Mouse (Mus musculus) heart, adult 18-20 months (tissue): ENCODE data around the gene Ccdc96. TPM values are rescaled to one million over a fixed set of nuclear protein-coding genes. Genes with fewer than 3 reads are reported as not detected.
A peak's percentile ranks its signal among the peaks of the same experiment; 100 is the strongest.

ENCODE experiments used
- DNase-seq, 2 experiments: peaks; one replicate each; pipeline ENCODE4 v3.0.0; 2021 to 2022; ENCODE audit warnings: mixed read lengths in 1 of 2
- total RNA-seq, 2 experiments: library from RNA; stranded (reverse); gene quantifications; 2 replicates each; pipeline ENCODE4 v1.2.3; 2021

Gene Ccdc96
- total RNA-seq, 2 experiments from 2014 or later = 0.13 to 0.42 TPM

- no peak for DNase-seq
Observed at GRCm38 (mm10) chr5:36472876-36473655, 11.3 kb upstream of the Ccdc96 start.

DNA sequence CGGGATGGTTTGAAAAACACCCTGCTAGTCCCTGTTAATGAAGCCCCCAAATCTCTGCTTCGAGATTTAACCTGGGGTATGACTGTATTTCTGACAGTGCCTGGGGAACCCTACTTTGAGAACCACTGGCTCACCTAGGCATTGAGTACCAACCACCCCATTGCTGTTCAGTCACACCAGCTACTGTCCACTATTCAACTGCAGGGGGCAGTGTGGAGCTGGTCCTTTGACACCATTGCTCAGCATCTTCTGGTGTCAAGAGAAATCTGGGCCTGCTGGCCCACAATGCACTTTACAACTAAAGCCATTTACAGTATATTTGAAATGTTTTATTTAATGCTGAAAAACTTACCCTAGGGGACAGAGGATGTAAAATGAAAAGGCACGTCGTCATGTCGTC lies 10.1 kb upstream of the Ccdc96 start:
- peak; percentile 56 to 80 for DNase-seq

GRCm38 (mm10) chr5:36477486-36477885 lies 6.9 kb upstream of the Ccdc96 start:
- DNase-seq = no peak

DNA sequence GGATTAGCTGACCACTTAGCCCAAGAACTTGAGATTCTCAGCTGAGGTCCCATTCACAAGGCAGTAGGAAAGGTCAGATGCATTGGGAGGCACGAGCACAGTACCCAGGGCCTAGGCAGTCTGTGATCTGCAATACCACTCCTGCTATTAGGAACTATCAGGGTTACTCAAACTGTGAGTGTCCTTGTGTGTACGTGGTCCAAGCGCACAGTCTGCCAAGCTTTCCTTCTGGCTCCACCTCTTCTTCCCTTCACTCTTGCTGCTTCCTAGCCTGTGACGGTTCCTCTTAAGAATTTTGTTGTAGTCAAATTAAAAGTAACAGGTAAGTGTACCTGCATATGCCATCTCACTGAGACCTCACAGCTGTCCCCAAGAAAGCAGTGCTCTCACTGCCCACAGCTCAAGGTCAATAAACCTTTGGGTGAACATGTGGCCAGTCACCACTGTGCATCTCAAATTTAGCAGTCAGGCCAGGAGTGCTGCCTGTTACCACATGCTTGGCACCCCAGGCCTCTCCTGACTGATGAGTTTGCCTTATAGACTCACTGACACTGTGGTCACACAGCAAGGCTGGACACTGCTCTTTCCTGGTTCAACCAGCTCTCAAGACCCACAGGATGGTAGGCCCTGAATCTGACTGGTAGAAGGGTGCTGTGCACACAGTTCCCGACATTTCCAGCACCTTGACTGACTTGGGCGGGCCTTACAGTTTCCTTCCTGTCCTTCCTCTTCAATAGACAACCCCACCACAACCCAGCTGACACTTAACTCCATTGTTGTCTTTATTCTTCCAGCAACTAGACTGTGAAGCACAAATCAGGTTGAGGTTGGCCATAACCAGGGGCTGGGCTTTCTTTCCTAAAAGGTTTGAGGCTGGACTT lies 5.6 kb upstream of the Ccdc96 start:
- peak in 1 of 2 experiments; percentile 28 for DNase-seq

DNA sequence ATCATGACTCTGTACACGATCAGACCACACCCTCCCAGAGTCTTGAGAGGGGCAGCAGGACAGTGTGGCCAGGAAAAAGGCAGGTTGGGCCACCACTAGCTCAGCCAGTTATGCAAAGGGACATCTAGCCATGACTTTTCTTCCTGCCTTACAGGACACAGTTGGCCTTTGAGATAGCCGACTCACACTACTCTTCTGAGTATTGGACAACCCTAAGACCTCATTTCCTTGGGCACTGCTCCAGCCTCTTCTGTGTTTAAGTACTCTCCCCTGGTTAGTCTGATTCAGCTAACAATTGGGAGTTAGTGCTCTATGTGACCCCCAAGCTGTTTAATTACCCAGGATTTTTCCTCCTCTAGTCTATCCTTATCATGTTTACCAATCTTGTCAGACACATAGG lies 4.7 kb upstream of the Ccdc96 start:
- no peak for DNase-seq

- peak in 1 of 2 experiments; percentile 18 for DNase-seq
Observed at GRCm38 (mm10) chr5:36480398-36480797, 4.0 kb upstream of the Ccdc96 start.

GRCm38 (mm10) chr5:36481114-36481513 lies 3.3 kb upstream of the Ccdc96 start:
- no peak for DNase-seq

DNA sequence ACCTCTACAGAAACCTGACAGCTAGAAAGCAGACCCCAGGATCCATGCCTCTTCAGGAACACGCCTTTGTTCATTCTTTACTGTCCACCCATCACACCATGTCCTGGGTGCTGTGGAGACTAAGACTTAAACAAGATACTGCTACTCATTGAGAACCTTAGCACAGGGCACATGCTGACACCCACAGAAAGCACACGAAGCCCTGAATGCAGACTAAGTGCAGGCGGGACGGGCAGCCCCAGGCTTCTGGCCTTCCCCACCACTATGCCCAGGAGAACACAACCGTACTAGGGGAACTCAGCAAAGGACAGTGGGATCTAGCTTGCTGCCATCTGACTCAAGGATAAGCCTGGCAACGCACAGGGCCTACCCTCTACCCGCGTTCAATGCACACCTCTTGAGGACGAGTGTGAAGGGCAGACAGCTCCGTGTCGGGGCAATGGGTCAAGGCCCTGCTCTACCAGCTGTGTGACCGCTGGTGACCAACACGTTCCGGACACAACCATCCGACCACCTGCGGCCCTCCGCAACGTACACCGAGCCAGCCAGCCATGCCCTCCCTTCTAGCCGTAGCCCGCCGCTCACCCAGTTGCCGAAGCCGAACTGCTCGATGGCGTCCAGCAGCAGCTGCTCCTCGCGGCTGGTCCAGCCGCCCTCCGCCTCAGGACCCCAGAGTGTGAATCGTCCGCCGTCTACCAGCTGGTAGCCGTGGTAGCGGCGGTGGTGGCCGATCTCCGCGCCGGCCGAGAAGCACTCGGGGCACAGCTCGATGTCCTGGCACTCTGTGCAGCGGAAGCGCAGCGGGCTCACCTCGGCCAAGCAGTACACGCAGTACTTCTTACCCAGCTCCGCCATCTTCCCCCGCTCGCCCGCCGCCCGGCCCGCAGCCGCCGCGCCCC lies 936 bp upstream of the Ccdc96 start:
- DNase-seq = peak in 1 of 2 experiments; percentile 59

DNA sequence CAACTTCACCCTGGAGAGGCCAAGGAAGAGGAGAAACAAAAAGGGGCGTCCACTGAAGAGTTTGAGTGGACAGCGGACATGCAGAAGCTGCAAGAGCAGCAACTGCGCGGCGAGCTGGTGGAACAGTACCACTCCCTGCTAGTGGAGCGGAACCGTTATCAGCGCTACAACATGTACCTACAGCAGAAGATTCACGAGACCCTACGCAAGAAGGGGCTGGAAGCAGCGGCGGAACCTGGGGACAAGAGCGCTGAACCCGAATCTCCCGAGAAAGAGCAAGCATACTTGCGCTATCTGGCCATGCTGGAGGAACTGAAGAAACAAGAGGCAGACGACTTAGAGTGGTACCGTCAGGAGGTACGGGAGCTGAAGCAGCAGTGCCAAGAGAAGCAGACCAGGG lies 918 bp downstream of the Ccdc96 start:
- no peak for DNase-seq

DNA sequence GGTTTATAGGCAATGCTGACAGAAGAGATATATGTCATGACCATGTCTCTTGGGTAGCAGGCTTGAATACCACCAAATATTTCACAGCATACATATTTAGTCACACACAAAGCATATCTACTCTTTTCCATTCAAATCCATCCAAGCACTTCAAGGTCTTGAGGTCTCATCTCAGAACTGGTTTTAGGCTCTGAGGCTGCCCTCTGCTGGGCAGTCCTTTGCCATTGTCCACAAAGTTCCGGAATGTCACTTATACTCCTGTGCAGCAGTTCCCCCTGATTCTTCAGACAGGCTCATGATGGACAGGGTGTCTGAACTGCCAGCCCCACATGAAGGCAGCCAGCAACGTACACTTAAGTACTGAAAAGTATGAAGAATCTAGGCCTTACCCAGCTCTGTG lies 4.8 kb downstream of the Ccdc96 start:
- peak; percentile 42 to 59 for DNase-seq

DNA sequence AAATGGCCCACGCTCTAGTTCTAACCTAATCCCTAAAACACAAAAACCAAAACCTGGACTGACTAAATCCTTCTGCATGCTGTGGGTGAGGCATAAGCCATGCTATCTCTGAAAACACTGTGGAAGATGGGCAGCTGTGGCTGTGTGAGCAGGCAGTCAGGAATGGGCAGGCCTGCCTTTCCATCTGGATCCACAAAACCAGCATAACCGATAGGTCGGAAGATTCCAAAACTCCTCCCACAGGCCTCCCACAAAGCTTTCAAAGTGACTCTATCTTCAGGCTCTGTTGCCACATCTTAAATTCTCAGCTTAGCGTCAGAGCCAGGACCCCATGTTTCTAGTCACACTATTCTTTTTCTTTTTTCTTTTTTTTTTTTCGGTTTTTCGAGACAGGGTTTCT lies 9.5 kb downstream of the Ccdc96 start:
- DNase-seq = no peak

GRCm38 (mm10) chr5:36494709-36495108 lies 10.3 kb downstream of the Ccdc96 start:
- DNase-seq = no peak

DNA sequence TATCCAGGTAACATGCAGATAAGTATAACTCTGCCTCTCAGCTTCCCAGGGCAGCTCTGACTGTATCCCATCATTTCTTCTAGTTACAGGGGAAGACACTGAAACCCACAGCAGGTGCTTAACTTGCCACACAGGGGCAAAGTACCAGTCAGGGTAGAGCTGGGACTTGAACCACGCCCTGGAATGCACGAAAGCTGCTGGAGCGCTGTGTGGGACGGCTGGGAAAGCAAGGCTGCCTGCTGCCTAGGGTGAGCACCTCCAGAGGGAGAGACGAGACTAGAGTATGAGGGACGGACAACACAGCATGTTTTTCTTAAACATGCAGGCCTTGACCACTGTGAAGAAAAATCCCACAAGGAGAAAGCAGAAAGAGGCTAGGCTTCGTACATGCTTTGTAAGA lies 20.8 kb downstream of the Ccdc96 start:
- DNase-seq = no peak

DNA sequence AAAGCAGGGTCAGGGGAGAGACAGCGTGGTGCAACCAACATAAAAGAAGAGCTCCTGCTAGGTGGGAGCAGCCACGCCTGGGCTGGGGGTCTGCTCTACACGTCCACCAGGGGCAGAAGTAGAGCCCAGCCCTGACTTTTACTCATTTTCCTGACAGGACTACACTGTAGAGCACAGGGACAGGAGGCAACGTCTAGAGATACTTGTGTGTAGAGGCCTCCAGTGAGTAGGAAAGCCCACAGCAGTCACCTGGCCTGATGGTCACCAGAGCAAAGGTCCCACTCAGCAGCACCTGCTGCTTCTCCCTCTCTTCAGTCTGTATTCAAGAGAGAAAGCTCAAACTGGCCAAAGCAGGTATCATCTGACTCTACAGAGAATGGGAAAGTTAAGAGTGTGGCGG lies 21.3 kb downstream of the Ccdc96 start:
- DNase-seq = no peak

DNA sequence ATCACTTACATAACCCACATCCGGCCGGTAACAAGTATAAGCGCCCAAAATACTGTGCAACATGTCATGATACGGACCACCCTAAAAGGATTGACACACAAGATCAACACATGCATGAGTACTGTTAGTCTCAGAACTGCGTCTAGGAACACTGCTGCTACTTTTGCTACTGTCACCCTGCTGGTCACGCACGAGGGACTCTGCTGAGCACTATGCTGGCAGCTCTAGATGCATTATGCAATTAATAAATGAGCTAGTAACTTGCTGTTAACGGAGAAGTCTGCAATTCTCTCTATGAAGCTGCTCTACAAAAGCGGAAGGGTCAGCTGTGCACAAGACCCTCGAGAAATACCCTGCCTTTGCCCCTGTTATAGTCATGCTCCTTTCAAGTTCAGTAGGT lies 24.0 kb downstream of the Ccdc96 start:
- DNase-seq = no peak

DNA sequence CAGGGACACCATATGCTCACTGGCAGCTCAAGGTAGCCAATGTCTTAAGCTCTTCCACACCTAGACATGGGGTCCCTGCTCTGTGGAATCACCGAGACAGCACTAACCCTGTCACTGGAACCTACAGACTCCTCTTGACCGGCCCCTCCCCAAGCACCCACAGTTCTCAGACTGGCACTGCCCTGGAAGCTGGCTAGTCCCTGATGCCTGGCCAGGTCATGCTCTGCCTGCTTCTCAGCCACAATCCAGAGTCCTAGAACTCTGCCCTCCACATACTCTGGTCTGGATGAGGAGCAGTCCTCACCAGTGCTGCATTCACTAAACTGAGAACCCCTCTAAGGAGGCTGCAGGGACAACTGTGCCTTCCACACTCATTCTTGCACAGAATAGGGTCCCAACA lies 26.6 kb downstream of the Ccdc96 start:
- DNase-seq = no peak

GRCm38 (mm10) chr5:36515126-36515525 lies 30.7 kb downstream of the Ccdc96 start:
- DNase-seq = peak; percentile 21 to 53

GRCm38 (mm10) chr5:36515558-36515957 lies 31.2 kb downstream of the Ccdc96 start:
- DNase-seq = no peak

- DNase-seq = no peak
Observed at GRCm38 (mm10) chr5:36517596-36517995, 33.2 kb downstream of the Ccdc96 start.

GRCm38 (mm10) chr5:36519751-36520150 lies 35.4 kb downstream of the Ccdc96 start:
- no peak for DNase-seq

DNA sequence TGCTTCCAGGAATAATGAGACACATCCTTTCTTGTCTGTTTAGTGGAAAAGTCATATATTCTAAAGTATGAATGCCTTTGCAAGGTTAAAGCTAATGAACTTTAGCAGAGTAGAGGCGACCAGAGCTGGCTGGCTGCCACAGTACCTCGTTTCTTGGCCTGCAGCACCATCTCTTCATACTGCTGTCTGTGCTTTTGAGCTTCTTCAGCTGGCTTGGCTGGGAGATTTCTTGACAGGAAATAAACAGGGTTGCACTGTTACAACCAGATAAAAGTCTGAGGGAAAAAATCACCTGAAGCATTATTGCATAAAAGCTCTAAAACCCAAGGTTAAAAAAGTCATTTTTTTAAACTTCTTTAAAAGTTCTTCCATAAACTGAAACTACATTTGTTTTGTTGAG lies 38.4 kb downstream of the Ccdc96 start:
- DNase-seq = peak; percentile 14 to 20

GRCm38 (mm10) chr5:36523219-36523703 lies 38.9 kb downstream of the Ccdc96 start:
- no peak for DNase-seq
